Mouse (Mus musculus): ENCODE data around the gene Cald1. TPM values are rescaled to one million over a fixed set of nuclear protein-coding genes. Genes with fewer than 3 reads are reported as not detected.

Gene Cald1
- total RNA-seq, 2 experiments from 2014 or later, result 27.4 to 30.2 TPM

GRCm38 (mm10) chr6:34714612-34715011 lies 116.3 kb downstream of the Cald1 start:
- intact Hi-C loops (cut with DNase I), result no loop called here
- no peak for DNase-seq

GRCm38 (mm10) chr6:34716206-34716887 lies 118.0 kb downstream of the Cald1 start:
- intact Hi-C loops (cut with DNase I), result no loop called here
- no peak for DNase-seq

- DNase-seq, result no peak
- intact Hi-C loops (cut with DNase I), result no loop called here
Measured at GRCm38 (mm10) chr6:34716888-34717635, 118.8 kb downstream of the Cald1 start.

- intact Hi-C loops (cut with DNase I), result no loop called here
- DNase-seq, result no peak
Measured at GRCm38 (mm10) chr6:34717651-34718050, 119.4 kb downstream of the Cald1 start.

- no peak for DNase-seq
- intact Hi-C loops (cut with DNase I), result no loop called here
Measured at GRCm38 (mm10) chr6:34719141-34719680, 120.9 kb downstream of the Cald1 start.

GRCm38 (mm10) chr6:34720447-34720846 lies 122.1 kb downstream of the Cald1 start:
- intact Hi-C loops (cut with DNase I), result no loop called here
- no peak for DNase-seq

GRCm38 (mm10) chr6:34721740-34722139 lies 123.4 kb downstream of the Cald1 start:
- no peak for DNase-seq
- intact Hi-C loops (cut with DNase I), result no loop called here

- no peak for DNase-seq
- intact Hi-C loops (cut with DNase I), result no loop called here
Measured at GRCm38 (mm10) chr6:34722660-34723059, 124.4 kb downstream of the Cald1 start.

- intact Hi-C loops (cut with DNase I), result no loop called here
- DNase-seq, result no peak
Measured at GRCm38 (mm10) chr6:34723250-34723904, 125.1 kb downstream of the Cald1 start.

- intact Hi-C loops (cut with DNase I), result no loop called here
- no peak for DNase-seq
Measured at GRCm38 (mm10) chr6:34725660-34726059, 127.4 kb downstream of the Cald1 start.

GRCm38 (mm10) chr6:34726104-34726503 lies 127.8 kb downstream of the Cald1 start:
- no peak for DNase-seq
- intact Hi-C loops (cut with DNase I), result no loop called here

- DNase-seq, result no peak
- intact Hi-C loops (cut with DNase I), result no loop called here
Measured at GRCm38 (mm10) chr6:34727316-34727983, 129.2 kb downstream of the Cald1 start.

- intact Hi-C loops (cut with DNase I), result no loop called here
- DNase-seq, result no peak
Measured at GRCm38 (mm10) chr6:34729449-34730151, 131.3 kb downstream of the Cald1 start.

- intact Hi-C loops (cut with DNase I), result no loop called here
- DNase-seq, result no peak
Measured at GRCm38 (mm10) chr6:34731007-34731406, 132.7 kb downstream of the Cald1 start.

- intact Hi-C loops (cut with DNase I), result no loop called here
Measured at GRCm38 (mm10) chr6:34731529-34731928, 133.2 kb downstream of the Cald1 start.

GRCm38 (mm10) chr6:34734940-34735695 lies 136.8 kb downstream of the Cald1 start:
- no peak for DNase-seq
- intact Hi-C loops (cut with DNase I), result no loop called here

More at GRCm38 (mm10) chr6:34731529-34731928, 133.2 kb downstream of the Cald1 start:
- no peak for DNase-seq

- no peak for DNase-seq
- intact Hi-C loops (cut with DNase I), result no loop called here
Measured at GRCm38 (mm10) chr6:34736934-34737333, 138.6 kb downstream of the Cald1 start.

- no peak for DNase-seq
- intact Hi-C loops (cut with DNase I), result no loop called here
Measured at GRCm38 (mm10) chr6:34743946-34744345, 145.6 kb downstream of the Cald1 start.

GRCm38 (mm10) chr6:34747846-34748245 lies 149.5 kb downstream of the Cald1 start:
- DNase-seq, result no peak
- intact Hi-C loops (cut with DNase I), result no loop called here

- DNase-seq, result no peak
- intact Hi-C loops (cut with DNase I), result no loop called here
Measured at GRCm38 (mm10) chr6:34748566-34748965, 150.3 kb downstream of the Cald1 start.

Data from left cerebral cortex, postnatal 4 days (tissue).